Comparison of ENCODE assay signal across 8 mouse cellular contexts in genomic region chr12:76545786-76546370, GRCm38 (mm10). TPM values are rescaled to one million over a fixed set of nuclear protein-coding genes. Genes with fewer than 3 reads are reported as not detected.
DNase-seq lines count a peak whose midpoint lies in the region; ATAC-seq and TF ChIP-seq lines count a peak whose summit lies in the region.
"Had no signal": no experiment of that assay in that cellular context is flagged by ENCODE, and none has a peak within 500 bp of the region (broad histone marks: within the 10 kb centered on the region; RNA-seq: fewer than 3 reads in every experiment).

No protein-coding gene starts in this region.

- H3K27ac ChIP-seq in kidney, embryonic 15.5 days, result peak overlapping the region; percentile 88
- H3K27ac ChIP-seq in ES-E14 (ENCODE audit: insufficient read depth, low read depth, low read length, poor library complexity, severe bottlenecking), result peak overlapping the region; percentile 17; the same call in 1 of the 2 replicates
- H3K27ac ChIP-seq in limb, embryonic 11.5 days (replicated peaks; ENCODE audit: low read depth, low read length), result no peak overlapping the region; the same call in 1 of the 2 replicates
- H3K27ac ChIP-seq: midbrain, embryonic 12.5 days had no signal

- ATAC-seq in kidney, embryonic 15.5 days (replicated peaks; ENCODE audit: low FRiP score), result no peak
- no peak for ATAC-seq in limb, embryonic 11.5 days (ENCODE audit: insufficient number of reproducible peaks, low FRiP score, low TSS enrichment, low read depth)

- H3K9me3 ChIP-seq in kidney, embryonic 15.5 days (replicated peaks), result no peaks in the 10 kb centered on the region
- H3K9me3 ChIP-seq in ES-E14 (ENCODE audit: control insufficient read depth, insufficient read depth, low read depth, low read length), result no peaks in the 10 kb centered on the region
- H3K9me3 ChIP-seq in limb, embryonic 11.5 days (ENCODE audit: control insufficient read depth, low read length), result no peaks in the 10 kb centered on the region
- H3K9me3 ChIP-seq: midbrain, embryonic 12.5 days had no signal

- in situ Hi-C loops in ES-E14 (cut with MboI; ENCODE audit: low sequenced_read_pairs in 2 of 2, unreplicated experiment in 2 of 2), result no loop called here

- peak overlapping the region; percentile 52 for H3K4me2 ChIP-seq in kidney, embryonic 15.5 days
- peak overlapping the region; percentile 30 for H3K4me2 ChIP-seq in limb, embryonic 11.5 days (ENCODE audit: low read depth, severe bottlenecking)

- peaks cover 72% of the 10 kb centered on the region for H3K4me1 ChIP-seq in kidney, embryonic 15.5 days
- H3K4me1 ChIP-seq in ES-E14 (ENCODE audit: control insufficient read depth in 2 of 2, insufficient read depth in 2 of 2, low read length in 2 of 2, poor library complexity in 1 of 2), result peaks cover 8 to 37% of the 10 kb centered on the region in 2 experiments
- H3K4me1 ChIP-seq in limb, embryonic 11.5 days (ENCODE audit: control insufficient read depth, insufficient read depth, low read length), result peaks cover 29% of the 10 kb centered on the region

- H3K36me3 ChIP-seq in kidney, embryonic 15.5 days, result no peaks in the 10 kb centered on the region
- H3K36me3 ChIP-seq in ES-E14 (ENCODE audit: control insufficient read depth, insufficient read depth, low read length, poor library complexity, severe bottlenecking), result 0 out of 2 replicates have a peak, but pooled peaks cover 2% of the 10 kb centered on the region
- H3K36me3 ChIP-seq in limb, embryonic 11.5 days (ENCODE audit: control insufficient read depth, insufficient read depth, low read length), result no peaks in the 10 kb centered on the region
- H3K36me3 ChIP-seq: midbrain, embryonic 12.5 days had no signal

- no peak overlapping the region for H3K4me3 ChIP-seq in kidney, embryonic 15.5 days (replicated peaks)
- H3K4me3 ChIP-seq in ES-E14 (ENCODE audit: insufficient read depth in 1 of 2, low read depth in 1 of 2, low read length in 2 of 2, poor library complexity in 1 of 2, severe bottlenecking in 1 of 2), result no peak overlapping the region
- H3K4me3 ChIP-seq in limb, embryonic 11.5 days (ENCODE audit: low read depth, low read length), result no peak overlapping the region

- no peaks in the 10 kb centered on the region for H3K27me3 ChIP-seq in kidney, embryonic 15.5 days
- H3K27me3 ChIP-seq in limb, embryonic 11.5 days (ENCODE audit: control insufficient read depth, insufficient read depth, low read length), result no peaks in the 10 kb centered on the region

- H3K9ac ChIP-seq in kidney, embryonic 15.5 days, result peak overlapping the region; percentile 21; the same call in 1 of the 2 replicates
- H3K9ac ChIP-seq in ES-E14 (ENCODE audit: insufficient read depth, low read depth, low read length, poor library complexity, severe bottlenecking), result peak overlapping the region; percentile 56; the same call in 1 of the 2 replicates
- no peak overlapping the region for H3K9ac ChIP-seq in limb, embryonic 11.5 days (ENCODE audit: low read length)
- H3K9ac ChIP-seq: midbrain, embryonic 12.5 days had no signal

- DNase-seq in kidney, postnatal 36 days, result no peak
- no peak for DNase-seq in ES-E14 (ENCODE audit: low read depth, low spot score)
- DNase-seq in brain, adult 2 months (ENCODE audit: low read depth, low spot score), result peak; percentile 51
- DNase-seq in limb, embryonic 11.5 days (ENCODE audit: low spot score), result peak; percentile 34
- DNase-seq in adrenal gland, postnatal 14 days, result no peak
- DNase-seq in ovary, postnatal 14 days (ENCODE audit: low spot score), result no peak

- WGBS in kidney, embryonic 15.5 days, result 45% methylated on average over 15 of the region's 15 CpGs
- 44% methylated on average over 15 of the region's 15 CpGs for WGBS in limb, embryonic 11.5 days

TF ChIP-seq in ES-E14, 5 proteins besides CTCF, POLR2A, EP300 and RAD21:
- no peak for TF ChIP-seq ZNF384 (IDR thresholded peaks at IDR 0.05; ENCODE audit: low read depth, low read length)
- no peak for TF ChIP-seq ZC3H11A (IDR thresholded peaks at IDR 0.05; ENCODE audit: borderline replicate concordance, low read depth, low read length)
- no peak for TF ChIP-seq MAFK (IDR thresholded peaks at IDR 0.05; ENCODE audit: insufficient read depth, low read depth, low read length)
- TF ChIP-seq HCFC1 (IDR thresholded peaks at IDR 0.05; ENCODE audit: borderline replicate concordance, insufficient read depth, low read length), result no peak
- no peak for TF ChIP-seq CHD2 (IDR thresholded peaks at IDR 0.05; ENCODE audit: low read depth, low read length)
TF ChIP-seq in ES-E14: peak in this region for 0.

RNA-seq across cellular contexts. Expression of gene Plekhg3, which starts 15.2 kb away (rescaled TPM):
- 18.2 and 18.8 TPM in 2 replicates for polyA plus RNA-seq in kidney, embryonic 15.5 days (2015; fragmentation: Nextera tagmentation; extraction: Ambion mirVana)
- 10.9 and 12.1 TPM in 2 replicates for total RNA-seq in ES-E14 (2012; rRNA removed)
- polyA plus RNA-seq in limb, embryonic 11.5 days (2014; fragmentation: Nextera tagmentation; extraction: Ambion mirVana), result 4.3 and 4.4 TPM in 2 replicates
- 16.7 and 19.4 TPM in 2 replicates for total RNA-seq in adrenal gland, postnatal 14 days (2021)

Comparison
In these comparisons a context has a peak if more than half of its experiments do, and no peak if none do; other contexts are left out.
1. DNase-seq: peak in brain, adult 2 months (single experiment) and limb, embryonic 11.5 days (single experiment); none in kidney, postnatal 36 days (0 of 2), ES-E14 (single experiment), adrenal gland, postnatal 14 days (single experiment) and ovary, postnatal 14 days (single experiment).